Mouse (Mus musculus) testis, adult 2 months (tissue): Measurements from ENCODE around the gene Sik2.

Experiments
- CTCF ChIP-seq: fragments of 200-500 bp; IDR thresholded peaks from 2 replicates; pipeline ENCODE4 v1.5.1; 2012; ENCODE audit warnings: low read depth, mild to moderate bottlenecking, inconsistent platforms, low read length, moderate library complexity; ENCODE audit not compliant: control insufficient read depth, insufficient read depth, insufficient replicate concordance
- POLR2A ChIP-seq: fragments of 200-500 bp; IDR thresholded peaks from 2 replicates; pipeline ENCODE4 v1.6.1; 2012; ENCODE audit warnings: low read depth, mild to moderate bottlenecking, inconsistent platforms, low read length, moderate library complexity; ENCODE audit not compliant: control insufficient read depth

DNA sequence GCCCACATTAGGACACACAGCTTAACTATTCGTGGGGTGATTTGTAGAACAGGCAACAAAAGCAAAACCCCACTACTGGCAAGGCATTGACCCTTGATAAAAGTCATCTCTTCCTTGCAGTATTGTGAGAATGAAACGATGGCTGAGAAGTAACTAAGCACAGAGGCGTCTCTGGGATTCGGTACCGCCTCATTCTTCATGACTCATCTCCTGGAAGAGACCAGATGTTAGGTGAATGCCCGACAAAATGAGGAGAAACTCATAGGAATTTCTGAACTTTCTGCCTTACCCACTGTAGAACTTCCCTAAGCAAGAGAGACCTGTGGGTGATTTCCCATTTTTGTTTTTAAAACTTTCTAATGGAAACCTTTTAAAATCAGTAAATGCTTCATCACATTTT is 33.3 kb upstream of the Sik2 start:
- no peak for TF ChIP-seq CTCF
- TF ChIP-seq POLR2A = no peak
